Mouse (Mus musculus): ENCODE measurements around the gene Tefm. TPM values are rescaled to one million over a fixed set of nuclear protein-coding genes. Genes with fewer than 3 reads are reported as not detected.
A peak's percentile ranks its signal among the peaks of the same experiment; 100 is the strongest.

The Tefm gene
- polyA plus RNA-seq, 1 experiment from 2014 or later, result 16.3 TPM

GRCm38 (mm10) chr11:80148313-80148712, 6.3 kb upstream of the Tefm start:
- H3K27ac ChIP-seq (ENCODE audit: low read depth, low read length), result no peak overlapping the region; the same call in 1 of the 2 replicates
- no peak overlapping the region for H3K4me3 ChIP-seq (ENCODE audit: low read depth, low read length)
- ATAC-seq, result 0 out of 2 replicates have a peak, but pooled peaks have one; percentile 7
- H3K27me3 ChIP-seq (replicated peaks; ENCODE audit: control insufficient read depth, insufficient read depth, low read length), result no peaks in the 10 kb centered on the region
- TF ChIP-seq CTCF (IDR thresholded peaks at IDR 0.05; ENCODE audit: low read depth), result no peak
- WGBS, result 56% methylated on average over 1 of the region's 1 CpGs
- H3K36me3 ChIP-seq (ENCODE audit: control insufficient read depth, insufficient read depth), result no peaks in the 10 kb centered on the region
- no peaks in the 10 kb centered on the region for H3K4me1 ChIP-seq (replicated peaks; ENCODE audit: control insufficient read depth, insufficient read depth, low read length)
- no peaks in the 10 kb centered on the region for H3K9me3 ChIP-seq (ENCODE audit: control insufficient read depth)
- no peak overlapping the region for H3K9ac ChIP-seq (ENCODE audit: low read depth, low read length)
- H3K4me2 ChIP-seq (replicated peaks; ENCODE audit: low read depth), result no peak overlapping the region

- no peaks in the 10 kb centered on the region for H3K36me3 ChIP-seq (ENCODE audit: control insufficient read depth, insufficient read depth)
- H3K27ac ChIP-seq (ENCODE audit: low read depth, low read length), result no peak overlapping the region
- no peak overlapping the region for H3K9ac ChIP-seq (ENCODE audit: low read depth, low read length)
- H3K4me1 ChIP-seq (replicated peaks; ENCODE audit: control insufficient read depth, insufficient read depth, low read length), result peaks cover 4% of the 10 kb centered on the region
- H3K27me3 ChIP-seq (replicated peaks; ENCODE audit: control insufficient read depth, insufficient read depth, low read length), result no peaks in the 10 kb centered on the region
- ATAC-seq, result no peak
- no peak overlapping the region for H3K4me2 ChIP-seq (replicated peaks; ENCODE audit: low read depth)
- no peak overlapping the region for H3K4me3 ChIP-seq (ENCODE audit: low read depth, low read length)
- 55% methylated on average over 6 of the region's 6 CpGs for WGBS
- no peaks in the 10 kb centered on the region for H3K9me3 ChIP-seq (ENCODE audit: control insufficient read depth)
- peak; percentile 47 for TF ChIP-seq CTCF (IDR thresholded peaks at IDR 0.05; ENCODE audit: low read depth)
Observed at GRCm38 (mm10) chr11:80147748-80148147, 5.8 kb upstream of the Tefm start.

- Histone ChIP-seq H3K9ac (ENCODE audit: low read depth, low read length) (no peak overlapping the region), H3K9me3 (ENCODE audit: control insufficient read depth) (no peaks in the 10 kb centered on the region), H3K27me3 (replicated peaks; ENCODE audit: control insufficient read depth, insufficient read depth, low read length) (no peaks in the 10 kb centered on the region), H3K4me3 (ENCODE audit: low read depth, low read length) (no peak overlapping the region), H3K4me1 (replicated peaks; ENCODE audit: control insufficient read depth, insufficient read depth, low read length) (peaks cover 4% of the 10 kb centered on the region), H3K36me3 (ENCODE audit: control insufficient read depth, insufficient read depth) (no peaks in the 10 kb centered on the region), H3K4me2 (replicated peaks; ENCODE audit: low read depth) (0 out of 2 replicates have a peak overlapping the region, but pooled peaks have one; percentile 21), H3K27ac (ENCODE audit: low read depth, low read length) (peak overlapping the region; percentile 87)
- no peak for TF ChIP-seq CTCF (IDR thresholded peaks at IDR 0.05; ENCODE audit: low read depth)
- peak; percentile 82 for ATAC-seq
- WGBS, result 27% methylated on average over 10 of the region's 10 CpGs
Observed at GRCm38 (mm10) chr11:80145787-80146275, 3.9 kb upstream of the Tefm start.

GRCm38 (mm10) chr11:80142872-80143271, 897 bp upstream of the Tefm start:
- 0 out of 2 replicates have a peak overlapping the region, but pooled peaks have one; percentile 81 for H3K9ac ChIP-seq (ENCODE audit: low read depth, low read length)
- peaks cover 4% of the 10 kb centered on the region for H3K4me1 ChIP-seq (replicated peaks; ENCODE audit: control insufficient read depth, insufficient read depth, low read length)
- peaks cover 11% of the 10 kb centered on the region; the same call in 1 of the 2 replicates for H3K36me3 ChIP-seq (ENCODE audit: control insufficient read depth, insufficient read depth)
- H3K4me2 ChIP-seq (replicated peaks; ENCODE audit: low read depth), result peak overlapping the region; percentile 87
- no peak for TF ChIP-seq CTCF (IDR thresholded peaks at IDR 0.05; ENCODE audit: low read depth)
- no peak for ATAC-seq
- H3K9me3 ChIP-seq (ENCODE audit: control insufficient read depth), result no peaks in the 10 kb centered on the region
- no peaks in the 10 kb centered on the region for H3K27me3 ChIP-seq (replicated peaks; ENCODE audit: control insufficient read depth, insufficient read depth, low read length)
- WGBS, result 42% methylated on average over 8 of the region's 8 CpGs
- peak overlapping the region; percentile 86; the same call in 1 of the 2 replicates for H3K4me3 ChIP-seq (ENCODE audit: low read depth, low read length)
- peak overlapping the region; percentile 80; the same call in 1 of the 2 replicates for H3K27ac ChIP-seq (ENCODE audit: low read depth, low read length)

- H3K4me1 ChIP-seq (replicated peaks; ENCODE audit: control insufficient read depth, insufficient read depth, low read length), result no peaks in the 10 kb centered on the region; the same call in 1 of the 2 replicates
- no peak for ATAC-seq
- no peaks in the 10 kb centered on the region for H3K27me3 ChIP-seq (replicated peaks; ENCODE audit: control insufficient read depth, insufficient read depth, low read length)
- H3K9me3 ChIP-seq (ENCODE audit: control insufficient read depth), result no peaks in the 10 kb centered on the region
- H3K36me3 ChIP-seq (ENCODE audit: control insufficient read depth, insufficient read depth), result peaks cover 29% of the 10 kb centered on the region
- no peak overlapping the region for H3K4me3 ChIP-seq (ENCODE audit: low read depth, low read length)
- TF ChIP-seq CTCF (IDR thresholded peaks at IDR 0.05; ENCODE audit: low read depth), result no peak
- WGBS, result 85% methylated on average over 5 of the region's 5 CpGs
- no peak overlapping the region for H3K9ac ChIP-seq (ENCODE audit: low read depth, low read length)
- H3K27ac ChIP-seq (ENCODE audit: low read depth, low read length), result no peak overlapping the region
- no peak overlapping the region for H3K4me2 ChIP-seq (replicated peaks; ENCODE audit: low read depth)
Observed at GRCm38 (mm10) chr11:80137773-80138172, 4.2 kb downstream of the Tefm start.

- Histone ChIP-seq H3K4me3 (ENCODE audit: low read depth, low read length) (no peak overlapping the region), H3K36me3 (ENCODE audit: control insufficient read depth, insufficient read depth) (peaks cover 37% of the 10 kb centered on the region), H3K9me3 (ENCODE audit: control insufficient read depth) (no peaks in the 10 kb centered on the region), H3K4me2 (replicated peaks; ENCODE audit: low read depth) (no peak overlapping the region), H3K9ac (ENCODE audit: low read depth, low read length) (no peak overlapping the region), H3K27me3 (replicated peaks; ENCODE audit: control insufficient read depth, insufficient read depth, low read length) (no peaks in the 10 kb centered on the region), H3K4me1 (replicated peaks; ENCODE audit: control insufficient read depth, insufficient read depth, low read length) (no peaks in the 10 kb centered on the region), H3K27ac (ENCODE audit: low read depth, low read length) (no peak overlapping the region)
- ATAC-seq, result no peak
- 85% methylated on average over 13 of the region's 13 CpGs for WGBS
- TF ChIP-seq CTCF (IDR thresholded peaks at IDR 0.05; ENCODE audit: low read depth), result no peak
Observed at GRCm38 (mm10) chr11:80136786-80137185, 5.2 kb downstream of the Tefm start.

Data from intestine, postnatal 0 days (tissue).